Mouse (Mus musculus): ENCODE results near the gene Arfgap2. TPM values are rescaled to one million over a fixed set of nuclear protein-coding genes. Genes with fewer than 3 reads are reported as not detected.

Arfgap2 gene
- polyA plus RNA-seq, 1 experiment: 34.6 TPM

DNA sequence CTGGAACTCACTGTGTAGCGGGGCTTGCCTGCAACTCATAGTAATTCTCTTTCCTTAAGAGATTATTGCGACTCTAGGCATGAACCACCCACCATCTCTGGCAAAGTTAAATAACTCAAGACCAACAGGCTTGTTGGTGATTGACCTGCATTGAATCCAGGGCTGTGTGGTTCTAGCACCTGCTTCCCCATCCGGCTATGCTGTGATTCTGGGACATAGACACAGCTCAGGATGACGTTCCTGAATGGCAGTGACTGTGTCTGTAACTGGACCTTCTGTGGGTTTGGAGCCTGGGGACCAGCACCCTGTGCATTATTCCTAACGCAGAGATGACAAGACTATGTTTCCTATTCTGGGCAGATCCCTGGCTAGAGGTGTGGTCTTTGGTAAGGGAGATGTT lies 31.1 kb downstream of the Arfgap2 start:
- Histone ChIP-seq H3K4me3 (ENCODE audit: control insufficient read depth, low read depth, low read length) (no peak overlapping the region), H3K36me3 (ENCODE audit: control insufficient read depth, insufficient read depth, low read length) (no peaks in the 10 kb centered on the region)
- no peak for TF ChIP-seq POLR2A (IDR thresholded peaks at IDR 0.05; ENCODE audit: control insufficient read depth, low read depth, low read length)
- TF ChIP-seq CTCF (IDR thresholded peaks at IDR 0.05; ENCODE audit: control insufficient read depth, insufficient read depth, insufficient replicate concordance, low read depth, low read length): no peak

DNA sequence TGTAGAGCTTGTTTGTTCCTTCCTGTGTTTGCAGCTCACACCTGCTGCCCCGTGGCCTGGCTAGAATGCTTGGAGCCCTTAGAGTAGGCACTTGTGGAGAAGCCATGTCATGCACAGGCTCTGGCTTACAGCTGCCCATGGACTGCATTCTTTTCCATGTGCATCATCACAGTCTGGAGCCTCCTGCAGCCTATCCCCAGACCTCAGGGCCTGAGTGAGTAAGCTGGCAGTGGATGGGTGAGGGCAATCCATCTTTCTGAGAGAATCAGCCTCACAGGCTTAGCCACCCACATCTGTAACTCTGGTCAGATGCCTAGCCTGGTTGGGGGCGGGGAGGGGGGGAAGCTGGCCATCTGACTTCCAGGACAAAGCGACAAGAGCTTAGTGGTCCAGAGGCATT lies 34.4 kb downstream of the Arfgap2 start:
- no peak for TF ChIP-seq CTCF (IDR thresholded peaks at IDR 0.05; ENCODE audit: control insufficient read depth, insufficient read depth, insufficient replicate concordance, low read depth, low read length)
- TF ChIP-seq POLR2A (IDR thresholded peaks at IDR 0.05; ENCODE audit: control insufficient read depth, low read depth, low read length): no peak
- H3K4me1 ChIP-seq (ENCODE audit: control insufficient read depth, insufficient read depth, low read length): no peaks in the 10 kb centered on the region
- no peaks in the 10 kb centered on the region for H3K27me3 ChIP-seq (ENCODE audit: control insufficient read depth, insufficient read depth, low read length)
- H3K4me3 ChIP-seq (ENCODE audit: control insufficient read depth, low read depth, low read length): no peak overlapping the region
- H3K27ac ChIP-seq (ENCODE audit: control insufficient read depth, insufficient read depth, low read depth, low read length): no peak overlapping the region
- no peaks in the 10 kb centered on the region for H3K36me3 ChIP-seq (ENCODE audit: control insufficient read depth, insufficient read depth, low read length)

More for the DNA sequence above, 31.1 kb downstream of the Arfgap2 start:
- H3K27me3 ChIP-seq (ENCODE audit: control insufficient read depth, insufficient read depth, low read length): no peaks in the 10 kb centered on the region
- peaks cover 5% of the 10 kb centered on the region; the same call in 1 of the 2 replicates for H3K4me1 ChIP-seq (ENCODE audit: control insufficient read depth, insufficient read depth, low read length)
- H3K27ac ChIP-seq (ENCODE audit: control insufficient read depth, insufficient read depth, low read depth, low read length): no peak overlapping the region

DNA sequence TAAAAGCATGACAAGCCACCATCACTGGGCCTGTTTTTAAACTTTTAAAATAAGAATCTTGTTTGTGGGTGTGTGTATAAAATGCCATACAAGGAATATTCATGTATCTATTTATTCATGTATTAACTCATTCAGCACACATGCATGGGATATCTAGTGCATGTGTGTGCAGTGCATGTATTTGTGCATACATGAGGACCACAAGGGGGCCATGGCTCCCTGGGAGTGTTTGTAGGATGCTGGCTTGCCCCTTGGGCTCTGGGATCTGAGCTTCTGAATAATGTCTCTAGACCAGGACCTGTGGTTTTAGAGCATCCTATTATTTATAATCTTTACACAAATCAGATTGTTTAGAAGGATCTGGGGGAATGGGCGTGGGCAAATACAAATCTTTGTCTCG lies 36.0 kb downstream of the Arfgap2 start:
- Histone ChIP-seq H3K27me3 (ENCODE audit: control insufficient read depth, insufficient read depth, low read length) (no peaks in the 10 kb centered on the region), H3K27ac (ENCODE audit: control insufficient read depth, insufficient read depth, low read depth, low read length) (no peak overlapping the region), H3K4me3 (ENCODE audit: control insufficient read depth, low read depth, low read length) (no peak overlapping the region), H3K4me1 (ENCODE audit: control insufficient read depth, insufficient read depth, low read length) (no peaks in the 10 kb centered on the region), H3K36me3 (ENCODE audit: control insufficient read depth, insufficient read depth, low read length) (no peaks in the 10 kb centered on the region; the same call in 1 of the 2 replicates)
- no peak for TF ChIP-seq POLR2A (IDR thresholded peaks at IDR 0.05; ENCODE audit: control insufficient read depth, low read depth, low read length)
- TF ChIP-seq CTCF (IDR thresholded peaks at IDR 0.05; ENCODE audit: control insufficient read depth, insufficient read depth, insufficient replicate concordance, low read depth, low read length): no peak

DNA sequence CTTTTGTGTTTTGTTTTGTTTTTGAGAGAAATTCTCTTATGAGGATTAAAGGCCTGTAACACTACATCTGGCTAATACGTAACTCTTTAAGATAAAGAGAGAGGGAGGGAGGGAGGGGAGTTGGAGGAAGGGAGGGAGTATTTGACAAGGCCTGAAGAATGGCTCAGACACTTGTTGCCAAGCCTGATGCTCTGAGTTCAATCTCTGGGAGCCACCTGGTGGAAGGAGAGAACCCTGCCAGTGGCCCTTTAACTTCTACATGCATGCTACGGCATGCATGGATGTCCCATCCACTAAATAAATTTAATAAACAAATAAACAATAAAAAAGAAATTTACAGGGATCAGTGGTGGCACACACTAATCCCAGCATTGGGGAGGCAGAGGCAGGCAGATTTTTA lies 37.1 kb downstream of the Arfgap2 start:
- Histone ChIP-seq H3K4me3 (ENCODE audit: control insufficient read depth, low read depth, low read length) (no peak overlapping the region), H3K27ac (ENCODE audit: control insufficient read depth, insufficient read depth, low read depth, low read length) (no peak overlapping the region), H3K27me3 (ENCODE audit: control insufficient read depth, insufficient read depth, low read length) (no peaks in the 10 kb centered on the region), H3K4me1 (ENCODE audit: control insufficient read depth, insufficient read depth, low read length) (no peaks in the 10 kb centered on the region), H3K36me3 (ENCODE audit: control insufficient read depth, insufficient read depth, low read length) (no peaks in the 10 kb centered on the region; the same call in 1 of the 2 replicates)
- TF ChIP-seq POLR2A (IDR thresholded peaks at IDR 0.05; ENCODE audit: control insufficient read depth, low read depth, low read length) (no peak), CTCF (IDR thresholded peaks at IDR 0.05; ENCODE audit: control insufficient read depth, insufficient read depth, insufficient replicate concordance, low read depth, low read length) (no peak)

DNA sequence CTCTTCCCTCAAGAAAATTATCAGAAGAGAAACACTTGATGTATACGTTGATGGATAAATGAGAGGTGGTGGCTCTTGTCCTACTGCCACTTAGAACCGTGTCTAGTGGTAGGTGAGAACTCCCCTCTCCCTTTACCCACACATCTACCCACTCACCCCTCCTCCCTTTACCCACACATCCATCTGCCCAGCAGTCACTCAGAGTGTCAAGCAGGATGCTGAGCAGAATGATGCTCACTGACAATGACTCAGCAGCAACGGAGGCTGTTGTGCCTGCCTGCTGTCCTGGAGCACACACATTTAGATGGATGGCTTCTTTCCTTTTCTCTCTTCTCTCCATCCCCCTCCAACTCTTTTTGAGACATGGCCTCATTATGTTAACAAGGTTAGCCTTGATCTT lies 38.1 kb downstream of the Arfgap2 start:
- H3K4me1 ChIP-seq (ENCODE audit: control insufficient read depth, insufficient read depth, low read length): no peaks in the 10 kb centered on the region
- TF ChIP-seq POLR2A (IDR thresholded peaks at IDR 0.05; ENCODE audit: control insufficient read depth, low read depth, low read length) (no peak), CTCF (IDR thresholded peaks at IDR 0.05; ENCODE audit: control insufficient read depth, insufficient read depth, insufficient replicate concordance, low read depth, low read length) (no peak)
- H3K27me3 ChIP-seq (ENCODE audit: control insufficient read depth, insufficient read depth, low read length): no peaks in the 10 kb centered on the region
- H3K36me3 ChIP-seq (ENCODE audit: control insufficient read depth, insufficient read depth, low read length): no peaks in the 10 kb centered on the region; the same call in 1 of the 2 replicates
- H3K27ac ChIP-seq (ENCODE audit: control insufficient read depth, insufficient read depth, low read depth, low read length): no peak overlapping the region
- H3K4me3 ChIP-seq (ENCODE audit: control insufficient read depth, low read depth, low read length): no peak overlapping the region

DNA sequence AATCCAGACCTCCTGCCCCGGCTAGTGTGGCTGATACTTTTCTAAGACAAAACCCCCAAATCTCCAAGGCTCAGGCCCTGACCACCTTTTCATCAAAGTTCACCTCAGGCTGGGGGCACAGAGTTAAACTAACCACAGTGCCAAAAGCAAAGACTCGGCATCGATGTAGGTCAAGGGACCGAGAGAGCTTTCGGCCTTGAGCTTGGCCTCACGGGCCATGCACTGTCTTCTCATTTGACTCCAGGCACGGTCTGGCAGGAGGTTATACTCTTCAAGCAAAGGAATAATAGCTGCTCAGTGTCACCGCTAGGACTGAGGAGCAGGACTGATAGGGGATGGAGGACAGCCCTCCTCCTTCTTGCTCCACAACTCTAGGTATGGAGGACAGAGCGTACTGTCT lies 41.2 kb downstream of the Arfgap2 start:
- Histone ChIP-seq H3K36me3 (ENCODE audit: control insufficient read depth, insufficient read depth, low read length) (no peaks in the 10 kb centered on the region; the same call in 1 of the 2 replicates), H3K27me3 (ENCODE audit: control insufficient read depth, insufficient read depth, low read length) (no peaks in the 10 kb centered on the region), H3K4me1 (ENCODE audit: control insufficient read depth, insufficient read depth, low read length) (no peaks in the 10 kb centered on the region; the same call in 1 of the 2 replicates), H3K4me3 (ENCODE audit: control insufficient read depth, low read depth, low read length) (no peak overlapping the region), H3K27ac (ENCODE audit: control insufficient read depth, insufficient read depth, low read depth, low read length) (no peak overlapping the region)
- TF ChIP-seq CTCF (IDR thresholded peaks at IDR 0.05; ENCODE audit: control insufficient read depth, insufficient read depth, insufficient replicate concordance, low read depth, low read length) (no peak), POLR2A (IDR thresholded peaks at IDR 0.05; ENCODE audit: control insufficient read depth, low read depth, low read length) (no peak)

DNA sequence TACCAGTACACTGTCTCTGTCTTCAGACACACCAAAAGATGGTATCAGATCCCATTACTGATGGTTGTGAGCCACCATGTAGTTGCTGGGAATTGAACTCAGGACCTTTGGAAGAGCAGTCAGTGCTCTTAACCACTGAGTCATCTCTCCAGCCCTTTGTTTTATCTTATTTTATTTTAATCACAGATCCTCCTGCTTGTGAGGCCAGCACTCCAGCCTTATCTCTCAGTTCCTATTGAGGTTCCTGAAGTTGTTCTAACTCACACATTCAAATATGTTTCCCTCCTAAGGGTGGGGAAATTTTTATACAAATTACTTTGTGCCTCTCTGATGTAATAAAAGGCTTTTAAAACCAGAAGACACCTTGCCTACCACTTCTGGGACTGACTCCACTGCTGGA lies 41.8 kb downstream of the Arfgap2 start:
- Histone ChIP-seq H3K36me3 (ENCODE audit: control insufficient read depth, insufficient read depth, low read length) (no peaks in the 10 kb centered on the region; the same call in 1 of the 2 replicates), H3K4me3 (ENCODE audit: control insufficient read depth, low read depth, low read length) (no peak overlapping the region), H3K4me1 (ENCODE audit: control insufficient read depth, insufficient read depth, low read length) (no peaks in the 10 kb centered on the region; the same call in 1 of the 2 replicates), H3K27ac (ENCODE audit: control insufficient read depth, insufficient read depth, low read depth, low read length) (no peak overlapping the region), H3K27me3 (ENCODE audit: control insufficient read depth, insufficient read depth, low read length) (no peaks in the 10 kb centered on the region)
- no peak for TF ChIP-seq CTCF (IDR thresholded peaks at IDR 0.05; ENCODE audit: control insufficient read depth, insufficient read depth, insufficient replicate concordance, low read depth, low read length)
- TF ChIP-seq POLR2A (IDR thresholded peaks at IDR 0.05; ENCODE audit: control insufficient read depth, low read depth, low read length): no peak

DNA sequence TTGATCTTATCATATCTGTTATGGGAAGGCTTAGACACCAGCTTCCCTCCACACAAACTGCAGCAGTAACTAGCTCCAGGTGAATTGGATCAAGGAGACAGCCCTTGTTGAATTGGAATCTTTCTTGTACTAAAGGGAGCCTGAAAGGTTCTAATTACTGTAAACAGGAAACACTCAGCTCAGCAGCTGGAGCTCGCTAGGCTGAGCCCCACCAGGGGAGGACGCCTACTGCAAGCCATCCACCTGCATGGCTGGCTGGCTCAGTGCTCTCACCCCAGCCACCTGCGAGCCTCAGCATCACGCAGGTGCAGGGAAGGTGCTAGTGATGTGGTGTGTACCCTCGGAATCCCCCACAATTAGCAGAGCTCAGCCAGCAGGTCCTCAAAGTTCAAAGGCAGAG lies 43.9 kb downstream of the Arfgap2 start:
- TF ChIP-seq POLR2A (IDR thresholded peaks at IDR 0.05; ENCODE audit: control insufficient read depth, low read depth, low read length): no peak
- TF ChIP-seq CTCF (IDR thresholded peaks at IDR 0.05; ENCODE audit: control insufficient read depth, insufficient read depth, insufficient replicate concordance, low read depth, low read length): no peak
- Histone ChIP-seq H3K4me1 (ENCODE audit: control insufficient read depth, insufficient read depth, low read length) (no peaks in the 10 kb centered on the region; the same call in 1 of the 2 replicates), H3K27ac (ENCODE audit: control insufficient read depth, insufficient read depth, low read depth, low read length) (no peak overlapping the region), H3K36me3 (ENCODE audit: control insufficient read depth, insufficient read depth, low read length) (no peaks in the 10 kb centered on the region; the same call in 1 of the 2 replicates), H3K27me3 (ENCODE audit: control insufficient read depth, insufficient read depth, low read length) (no peaks in the 10 kb centered on the region), H3K4me3 (ENCODE audit: control insufficient read depth, low read depth, low read length) (no peak overlapping the region)

Data from testis, adult 2 months (tissue).